28 mouse cellular contexts compared by ENCODE assay signal in genomic region chr5:62864348-62864747, GRCm38 (mm10). TPM values are rescaled to one million over a fixed set of nuclear protein-coding genes. Genes with fewer than 3 reads are reported as not detected.
DNase-seq lines count a peak whose midpoint lies in the region; ATAC-seq and TF ChIP-seq lines count a peak whose summit lies in the region.
"Had no signal": no experiment of that assay in that cellular context is flagged by ENCODE, and none has a peak within 500 bp of the region (broad histone marks: within the 10 kb centered on the region; RNA-seq: fewer than 3 reads in every experiment).

No protein-coding gene starts in this region.

- intact Hi-C loops in left cerebral cortex, adult 2 months (cut with DNase I) = no loop called here
- intact Hi-C loops in left cerebral cortex, postnatal 36 days (cut with DNase I) = no loop called here

- no peak overlapping the region for H3K4me3 ChIP-seq in left cerebral cortex, adult 2 months
- H3K4me3 ChIP-seq: embryonic facial prominence, embryonic 13.5 days; embryonic facial prominence, embryonic 15.5 days; erythroblast, embryonic 14.5 days; forebrain, embryonic 10.5 days; forebrain, embryonic 12.5 days had no signal

- no peak for DNase-seq in frontal cortex, postnatal 25 days (ENCODE audit: low spot score in 2 of 2)
- no peak for DNase-seq in left cerebral cortex, adult 2 months (ENCODE audit: extremely low spot score in 1 of 2, low spot score in 2 of 2)
- DNase-seq in left cerebral cortex, postnatal 36 days (ENCODE audit: low spot score in 2 of 2) = no peak
- DNase-seq in telencephalon, adult 2 months (ENCODE audit: low read depth, low spot score) = peak; percentile 45
- DNase-seq: adrenal gland, adult 8-10 months; adrenal gland, postnatal 14 days; adrenal gland, postnatal 36 days; cerebellum, adult 11 months; cerebellum, adult 18-20 months; cerebellum, adult 8-10 months; cerebellum, adult 9-11 months; cerebellum, postnatal 14 days; cerebellum, postnatal 36 days; embryo, embryonic 11 days had no signal

- TF ChIP-seq CTCF in left cerebral cortex, adult 2 months (IDR thresholded peaks at IDR 0.05) = no peak

- H3K27ac ChIP-seq in left cerebral cortex, adult 2 months = 0 out of 2 replicates have a peak overlapping the region, but pooled peaks have one; percentile 15
- H3K27ac ChIP-seq: embryonic facial prominence, embryonic 13.5 days; embryonic facial prominence, embryonic 15.5 days; forebrain, embryonic 10.5 days; forebrain, embryonic 12.5 days had no signal

- ATAC-seq in frontal cortex, adult (ENCODE audit: low TSS enrichment) = peak; percentile 86
- ATAC-seq in inflammation-experienced regulatory T-cells, adult 6 months = no peak
- ATAC-seq: forebrain, embryonic 14.5 days had no signal

RNA-seq across cellular contexts. Expression of gene Dthd1, which starts 50.7 kb away (rescaled TPM):
- not detected for total RNA-seq in left cerebral cortex, adult 2 months (2021)
- total RNA-seq in left cerebral cortex, postnatal 36 days (2021) = not detected
- polyA plus RNA-seq in inflammation-experienced regulatory T-cells, adult 6 months (2017; shearing (Covaris generic)) = not detected
- total RNA-seq: adrenal gland, adult 8-10 months; adrenal gland, postnatal 14 days; adrenal gland, postnatal 36 days; common myeloid progenitor, adult 5-6 weeks; ES-E14; MEL had no signal
- polyA plus RNA-seq: brain, embryonic 14.5 days; C2C12; embryonic facial prominence, embryonic 11.5 days; embryonic facial prominence, embryonic 13.5 days; erythroblast, embryonic 14.5 days; forebrain, embryonic 10.5 days; forebrain, embryonic 12.5 days; forebrain, embryonic 14.5 days had no signal
